Mouse (Mus musculus) stomach, embryonic 15.5 days (tissue): ENCODE measurements around the gene Cbr4. TPM values are rescaled to one million over a fixed set of nuclear protein-coding genes. Genes with fewer than 3 reads are reported as not detected.

ENCODE experiments used
- ATAC-seq: fragments of 200-750 bp; cut with Nextera tagmentation; 2 replicates; pipeline ENCODE4 v1.8.0; 2017; ENCODE audit warnings: low read depth, moderate number of reproducible peaks, moderate TSS enrichment; ENCODE audit not compliant: insufficient read depth, low FRiP score
- H3K27ac ChIP-seq: fragments of 300-500 bp; sonication (generic); 2 replicates; pipeline ENCODE4 v1.5.1; 2015; ENCODE audit warnings: mild to moderate bottlenecking, inconsistent platforms
- H3K27me3 ChIP-seq: fragments of 300-500 bp; sonication (generic); replicated peaks from 2 replicates; pipeline ENCODE4 v1.6.1; 2015; ENCODE audit warnings: inconsistent platforms
- H3K36me3 ChIP-seq: fragments of 300-500 bp; sonication (generic); 2 replicates; pipeline ENCODE4 v1.6.1; 2015; ENCODE audit warnings: inconsistent platforms
- H3K4me1 ChIP-seq: fragments of 300-500 bp; sonication (generic); 2 replicates; pipeline ENCODE4 v1.6.1; 2015; ENCODE audit warnings: inconsistent platforms
- H3K4me2 ChIP-seq: fragments of 300-500 bp; sonication (generic); 2 replicates; pipeline ENCODE4 v1.6.1; 2015; ENCODE audit warnings: mild to moderate bottlenecking, inconsistent platforms
- H3K4me3 ChIP-seq: fragments of 300-500 bp; sonication (generic); replicated peaks from 2 replicates; pipeline ENCODE4 v1.5.1; 2015; ENCODE audit warnings: inconsistent platforms
- H3K9ac ChIP-seq: fragments of 300-500 bp; sonication (generic); 2 replicates; pipeline ENCODE4 v1.6.1; 2015; ENCODE audit warnings: inconsistent platforms
- H3K9me3 ChIP-seq: fragments of 300-500 bp; sonication (generic); 2 replicates; pipeline ENCODE4 v1.6.1; 2016; ENCODE audit warnings: inconsistent platforms
- WGBS: fragments of 180-500 bp; shearing (Covaris S2); methylation state at CpG from one replicate; pipeline ENCODE4 v1.1.7; 2015; 5-methylcytosine and 5-hydroxymethylcytosine counted together
- polyA plus RNA-seq: library from polyadenylated mRNA; unstranded; fragments of >200 nt; fragmentation: Nextera tagmentation; extraction: Ambion mirVana; gene quantifications from 2 replicates; pipeline ENCODE4 v1.2.1, GENCODE M21; 2015

Cbr4 gene
- polyA plus RNA-seq, 1 experiment from 2014 or later = 29.9 TPM

DNA sequence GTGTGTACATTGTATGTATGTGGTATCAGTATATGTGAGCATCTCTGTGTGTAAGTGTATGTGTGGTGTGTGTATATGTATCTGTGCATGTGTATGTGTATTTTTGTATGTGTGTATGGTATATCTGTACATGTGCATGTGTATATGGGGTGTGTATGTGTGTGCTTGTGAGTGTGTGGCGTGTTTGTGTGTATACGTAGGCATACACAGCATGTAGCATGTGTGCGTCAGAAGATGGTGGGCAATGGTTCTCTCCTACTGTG lies 20.1 kb upstream of the Cbr4 start:
- Histone ChIP-seq H3K4me1 (no peaks in the 10 kb centered on the region), H3K27me3 (no peaks in the 10 kb centered on the region), H3K9ac (no peak overlapping the region), H3K4me2 (no peak overlapping the region), H3K4me3 (no peak overlapping the region), H3K9me3 (no peaks in the 10 kb centered on the region), H3K27ac (no peak overlapping the region), H3K36me3 (no peaks in the 10 kb centered on the region)
- no peak for ATAC-seq
- WGBS = 94% methylated on average over 3 of the region's 3 CpGs

DNA sequence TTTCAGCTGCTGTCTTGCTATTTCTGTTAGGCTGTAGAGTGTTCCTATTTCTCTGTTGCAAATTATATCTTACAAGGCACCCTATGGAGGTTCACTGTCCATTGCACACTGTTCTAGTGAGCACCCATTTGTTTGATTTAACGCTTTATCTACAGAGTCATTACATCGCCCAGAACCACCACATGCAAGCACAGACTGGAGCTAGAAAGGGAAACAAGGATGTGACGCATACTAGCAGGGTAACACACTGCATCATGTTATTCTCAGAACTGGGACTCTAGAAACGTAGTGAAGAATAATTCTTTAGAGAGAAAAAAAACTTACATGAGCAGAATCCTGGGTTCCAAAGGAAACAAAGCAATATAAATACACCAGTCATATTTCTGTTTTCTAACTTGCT lies 17.3 kb upstream of the Cbr4 start:
- Histone ChIP-seq H3K9ac (no peak overlapping the region), H3K9me3 (no peaks in the 10 kb centered on the region), H3K4me3 (no peak overlapping the region), H3K27ac (no peak overlapping the region), H3K27me3 (no peaks in the 10 kb centered on the region), H3K4me1 (no peaks in the 10 kb centered on the region), H3K4me2 (no peak overlapping the region), H3K36me3 (no peaks in the 10 kb centered on the region)
- WGBS = 85% methylated on average over 4 of the region's 4 CpGs
- no peak for ATAC-seq

DNA sequence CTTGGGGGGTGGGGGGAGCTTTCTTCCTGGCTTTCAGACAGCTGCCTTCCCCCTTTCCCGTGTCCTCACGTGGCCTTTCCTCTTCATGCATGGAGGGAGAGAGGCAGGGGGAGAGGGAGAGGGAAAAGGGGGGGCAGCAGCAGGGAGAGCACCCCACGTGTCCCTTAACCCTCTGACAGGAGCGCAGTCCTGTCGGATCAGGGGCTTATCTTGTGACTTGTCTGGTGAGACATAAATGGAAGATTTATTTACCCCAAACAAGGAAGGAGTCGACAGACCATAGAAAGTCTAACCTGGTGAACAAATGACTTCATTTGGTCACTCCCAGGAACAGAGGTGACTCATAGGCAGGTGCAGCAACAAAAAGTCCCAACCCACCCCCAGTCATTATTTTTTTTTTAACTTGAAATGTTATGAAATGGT lies 12.3 kb upstream of the Cbr4 start:
- ATAC-seq = peak; percentile 44; the same call in 1 of the 2 replicates
- peak overlapping the region; percentile 58; the same call in 1 of the 2 replicates for H3K27ac ChIP-seq
- no peaks in the 10 kb centered on the region for H3K27me3 ChIP-seq
- 0 out of 2 replicates have a peak, but pooled peaks cover 7% of the 10 kb centered on the region for H3K4me1 ChIP-seq
- H3K4me2 ChIP-seq = no peak overlapping the region
- no peak overlapping the region for H3K4me3 ChIP-seq
- no peaks in the 10 kb centered on the region for H3K36me3 ChIP-seq
- H3K9ac ChIP-seq = no peak overlapping the region
- 50% methylated on average over 6 of the region's 6 CpGs for WGBS
- H3K9me3 ChIP-seq = no peaks in the 10 kb centered on the region

GRCm38 (mm10) chr8:61476160-61476559 lies 11.4 kb upstream of the Cbr4 start:
- Histone ChIP-seq H3K27me3 (no peaks in the 10 kb centered on the region), H3K27ac (0 out of 2 replicates have a peak overlapping the region, but pooled peaks have one; percentile 35), H3K4me1 (0 out of 2 replicates have a peak, but pooled peaks cover 7% of the 10 kb centered on the region), H3K4me2 (no peak overlapping the region), H3K9me3 (no peaks in the 10 kb centered on the region), H3K36me3 (no peaks in the 10 kb centered on the region), H3K4me3 (no peak overlapping the region), H3K9ac (no peak overlapping the region)
- WGBS = 71% methylated on average over 9 of the region's 9 CpGs
- ATAC-seq = no peak

DNA sequence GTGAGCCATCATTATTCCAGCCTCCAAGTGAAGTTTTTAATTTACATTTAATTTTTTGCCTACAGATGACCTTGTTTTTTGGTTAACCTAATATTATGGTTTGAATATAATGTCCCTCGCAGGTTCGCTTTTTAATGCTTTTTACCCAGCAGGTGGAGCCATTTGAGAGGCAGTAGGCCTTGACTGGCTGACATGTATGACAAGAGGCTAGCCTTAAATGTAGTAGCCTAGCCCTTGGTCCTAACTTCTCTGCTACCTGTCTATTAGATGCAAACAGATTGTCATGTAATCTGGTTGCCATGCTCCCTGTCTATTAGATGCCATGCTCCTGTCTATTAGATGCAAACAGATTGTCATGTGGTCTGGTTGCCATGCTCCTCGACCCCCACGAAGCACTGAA lies 9.4 kb upstream of the Cbr4 start:
- WGBS = 86% methylated on average over 4 of the region's 4 CpGs
- H3K4me1 ChIP-seq = 0 out of 2 replicates have a peak, but pooled peaks cover 7% of the 10 kb centered on the region
- H3K9me3 ChIP-seq = no peaks in the 10 kb centered on the region
- no peak overlapping the region for H3K27ac ChIP-seq
- H3K36me3 ChIP-seq = no peaks in the 10 kb centered on the region
- no peak overlapping the region for H3K4me2 ChIP-seq
- H3K4me3 ChIP-seq = no peak overlapping the region
- no peaks in the 10 kb centered on the region for H3K27me3 ChIP-seq
- ATAC-seq = no peak
- H3K9ac ChIP-seq = no peak overlapping the region

- Histone ChIP-seq H3K36me3 (no peaks in the 10 kb centered on the region), H3K4me3 (no peak overlapping the region), H3K9me3 (no peaks in the 10 kb centered on the region), H3K27me3 (no peaks in the 10 kb centered on the region), H3K4me1 (0 out of 2 replicates have a peak, but pooled peaks cover 7% of the 10 kb centered on the region), H3K27ac (no peak overlapping the region), H3K4me2 (no peak overlapping the region), H3K9ac (no peak overlapping the region)
- no peak for ATAC-seq
- 56% methylated on average over 8 of the region's 8 CpGs for WGBS
These were observed 8.7 kb upstream of the Cbr4 start for GRCm38 (mm10) chr8:61478793-61479192.

- Histone ChIP-seq H3K27ac (no peak overlapping the region), H3K9me3 (no peaks in the 10 kb centered on the region), H3K9ac (no peak overlapping the region), H3K4me1 (0 out of 2 replicates have a peak, but pooled peaks cover 7% of the 10 kb centered on the region), H3K27me3 (no peaks in the 10 kb centered on the region), H3K36me3 (no peaks in the 10 kb centered on the region), H3K4me2 (no peak overlapping the region), H3K4me3 (no peak overlapping the region)
- peak; percentile 42 for ATAC-seq
- WGBS = 49% methylated on average over 11 of the region's 11 CpGs
These were observed 7.9 kb upstream of the Cbr4 start for GRCm38 (mm10) chr8:61479506-61480214.

- WGBS = 86% methylated on average over 14 of the region's 14 CpGs
- Histone ChIP-seq H3K4me1 (0 out of 2 replicates have a peak, but pooled peaks cover 7% of the 10 kb centered on the region), H3K36me3 (no peaks in the 10 kb centered on the region), H3K9me3 (no peaks in the 10 kb centered on the region), H3K27me3 (no peaks in the 10 kb centered on the region), H3K4me3 (no peak overlapping the region), H3K4me2 (no peak overlapping the region), H3K9ac (no peak overlapping the region), H3K27ac (no peak overlapping the region)
- no peak for ATAC-seq
These were observed 7.1 kb upstream of the Cbr4 start for GRCm38 (mm10) chr8:61480260-61480967.

- H3K4me3 ChIP-seq = no peak overlapping the region
- 94% methylated on average over 2 of the region's 2 CpGs for WGBS
- H3K27me3 ChIP-seq = no peaks in the 10 kb centered on the region
- peaks cover 1% of the 10 kb centered on the region; the same call in 1 of the 2 replicates for H3K36me3 ChIP-seq
- no peaks in the 10 kb centered on the region for H3K9me3 ChIP-seq
- 0 out of 2 replicates have a peak overlapping the region, but pooled peaks have one; percentile 97 for H3K27ac ChIP-seq
- H3K9ac ChIP-seq = no peak overlapping the region
- no peak for ATAC-seq
- H3K4me1 ChIP-seq = no peaks in the 10 kb centered on the region
- no peak overlapping the region for H3K4me2 ChIP-seq
These were observed 508 bp upstream of the Cbr4 start for GRCm38 (mm10) chr8:61486923-61487529.

- peak overlapping the region; percentile 74 for H3K4me3 ChIP-seq
- H3K27ac ChIP-seq = no peak overlapping the region
- no peaks in the 10 kb centered on the region for H3K9me3 ChIP-seq
- no peaks in the 10 kb centered on the region for H3K27me3 ChIP-seq
- no peak for ATAC-seq
- 90% methylated on average over 8 of the region's 8 CpGs for WGBS
- H3K4me1 ChIP-seq = no peaks in the 10 kb centered on the region
- peaks cover 4% of the 10 kb centered on the region; the same call in 1 of the 2 replicates for H3K36me3 ChIP-seq
- peak overlapping the region; percentile 81 for H3K4me2 ChIP-seq
- no peak overlapping the region for H3K9ac ChIP-seq
These were observed 1.1 kb downstream of the Cbr4 start for GRCm38 (mm10) chr8:61488631-61489030.

DNA sequence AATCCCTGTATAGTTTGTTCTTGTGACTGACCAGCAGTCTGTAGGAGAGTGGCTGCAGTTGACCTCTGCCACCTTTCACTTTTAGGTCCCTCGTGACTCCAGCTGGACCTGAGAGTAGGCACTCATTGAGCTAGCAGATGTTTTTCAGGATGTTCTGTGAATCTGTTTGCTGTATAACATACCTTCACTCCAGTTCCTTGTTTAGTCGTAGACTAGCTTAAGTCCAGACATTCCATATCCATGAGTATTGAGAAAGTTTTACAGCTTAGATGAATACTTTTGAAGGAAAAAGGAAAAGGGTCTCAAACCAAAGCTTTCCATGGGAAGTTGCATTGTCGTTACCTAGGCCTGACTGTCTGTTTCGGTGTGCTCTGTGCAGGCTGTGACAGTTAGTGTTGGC lies 9.6 kb downstream of the Cbr4 start:
- Histone ChIP-seq H3K36me3 (peaks cover 2% of the 10 kb centered on the region; the same call in 1 of the 2 replicates), H3K27me3 (no peaks in the 10 kb centered on the region), H3K4me1 (no peaks in the 10 kb centered on the region), H3K27ac (no peak overlapping the region), H3K4me2 (no peak overlapping the region), H3K4me3 (no peak overlapping the region), H3K9me3 (no peaks in the 10 kb centered on the region), H3K9ac (no peak overlapping the region)
- no peak for ATAC-seq
- 87% methylated on average over 4 of the region's 4 CpGs for WGBS

DNA sequence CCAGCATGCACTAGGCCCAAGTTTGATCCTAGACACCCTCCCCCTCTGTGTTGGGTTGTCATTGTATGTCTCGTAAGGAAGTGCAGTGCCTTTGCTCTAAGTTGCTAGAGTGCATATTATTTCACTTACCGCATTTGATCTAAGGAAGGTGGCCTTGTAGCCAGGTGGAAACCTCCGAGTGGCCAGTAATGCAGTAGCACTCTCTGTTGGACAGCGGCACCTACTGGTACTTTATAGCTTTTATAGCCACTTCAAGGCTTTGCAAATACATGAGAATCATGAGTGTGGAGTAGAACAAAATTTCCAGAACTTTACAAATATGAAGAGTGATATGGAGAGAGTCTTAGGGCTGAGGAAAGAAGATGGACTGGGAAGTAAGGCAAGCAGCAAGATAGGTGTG lies 11.5 kb downstream of the Cbr4 start:
- H3K4me2 ChIP-seq = no peak overlapping the region
- WGBS = 66% methylated on average over 4 of the region's 4 CpGs

More for the DNA sequence above, 11.5 kb downstream of the Cbr4 start:
- Histone ChIP-seq H3K27me3 (no peaks in the 10 kb centered on the region), H3K4me3 (no peak overlapping the region), H3K9ac (no peak overlapping the region), H3K36me3 (no peaks in the 10 kb centered on the region), H3K27ac (no peak overlapping the region), H3K9me3 (no peaks in the 10 kb centered on the region), H3K4me1 (no peaks in the 10 kb centered on the region)
- ATAC-seq = no peak; the same call in 1 of the 2 replicates
